ENCODE assay signal across 8 mouse cellular contexts in the genomic region with DNA sequence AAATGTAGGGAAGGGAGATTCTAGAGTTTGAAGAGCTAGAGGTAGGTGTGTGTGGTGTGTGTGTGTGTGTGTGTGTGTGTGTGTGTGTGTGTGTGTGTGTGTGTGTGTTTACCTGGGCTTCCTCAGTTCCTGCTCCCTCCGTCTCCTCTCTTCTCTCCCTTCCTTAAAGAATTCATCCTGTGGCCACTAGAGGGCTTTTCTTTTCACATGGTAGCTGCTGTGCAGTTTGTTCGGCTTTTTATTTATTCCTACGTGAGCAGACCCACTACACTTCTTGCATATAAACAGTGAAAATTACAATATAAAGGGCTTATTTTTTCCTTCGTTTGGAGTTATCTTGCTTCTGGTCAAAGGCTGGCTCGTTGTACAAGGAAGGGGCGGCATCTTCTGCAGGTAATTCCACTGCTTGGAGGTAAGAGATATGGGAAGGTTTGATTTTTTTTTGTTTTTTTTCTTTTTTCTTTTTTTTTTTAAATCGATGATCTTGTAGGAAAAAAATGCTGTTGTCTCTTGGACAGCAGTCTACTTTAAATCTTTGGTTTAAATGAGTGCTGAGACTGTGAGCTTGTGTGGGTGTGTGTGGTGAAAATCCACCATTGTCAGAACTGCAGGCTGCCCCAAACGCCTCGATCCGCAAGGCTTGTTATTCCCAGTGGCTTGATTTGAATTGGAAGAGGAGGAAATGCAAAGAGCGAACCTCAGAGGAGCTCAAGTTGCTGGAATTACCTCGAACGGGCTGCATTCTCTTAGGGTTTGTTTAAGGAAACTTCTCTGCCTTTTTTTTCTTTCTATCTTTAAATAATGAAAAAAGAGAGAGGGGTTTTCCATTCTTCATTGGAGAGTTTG. TPM values are rescaled to one million over a fixed set of nuclear protein-coding genes. Genes with fewer than 3 reads are reported as not detected.
DNase-seq lines count a peak whose midpoint lies in the region; ATAC-seq and TF ChIP-seq lines count a peak whose summit lies in the region.

A gene (plus strand): TSS at position 289 of the 846 bp plus-strand sequence.

- H3K4me3 ChIP-seq in embryonic facial prominence, embryonic 13.5 days, result peak within 1 kb of the TSS; percentile 38
- peak within 1 kb of the TSS; percentile 37 for H3K4me3 ChIP-seq in hindbrain, embryonic 14.5 days (replicated peaks; ENCODE audit: low read length)
- H3K4me3 ChIP-seq in limb, embryonic 10.5 days, result peak within 1 kb of the TSS; percentile 39
- H3K4me3 ChIP-seq in neural tube, embryonic 11.5 days (ENCODE audit: low read depth, low read length), result peak within 1 kb of the TSS; percentile 28

- in situ Hi-C loops in Patski (cut with MboI; ENCODE audit: low pct_unique_long_range_greater_than_20kb), result no loop called here

- peaks cover 18% of the 10 kb centered on the region for H3K27me3 ChIP-seq in Patski
- peaks cover 9% of the 10 kb centered on the region for H3K27me3 ChIP-seq in embryonic facial prominence, embryonic 13.5 days
- no peaks in the 10 kb centered on the region for H3K27me3 ChIP-seq in hindbrain, embryonic 14.5 days (ENCODE audit: control insufficient read depth, insufficient read depth, low read length)
- H3K27me3 ChIP-seq in limb, embryonic 10.5 days (ENCODE audit: low read depth, poor library complexity, severe bottlenecking), result peaks cover 3% of the 10 kb centered on the region; the same call in 1 of the 2 replicates
- no peaks in the 10 kb centered on the region for H3K27me3 ChIP-seq in neural tube, embryonic 11.5 days (ENCODE audit: control insufficient read depth, insufficient read depth, low read length)

- H3K9ac ChIP-seq in embryonic facial prominence, embryonic 13.5 days, result 0 out of 2 replicates have a peak within 1 kb of the TSS, but pooled peaks have one; percentile 49
- peak within 1 kb of the TSS; percentile 64 for H3K9ac ChIP-seq in hindbrain, embryonic 14.5 days
- H3K9ac ChIP-seq in neural tube, embryonic 11.5 days (ENCODE audit: low read length), result peak within 1 kb of the TSS; percentile 11

- no peaks in the 10 kb centered on the region for H3K9me3 ChIP-seq in embryonic facial prominence, embryonic 13.5 days
- H3K9me3 ChIP-seq in hindbrain, embryonic 14.5 days (ENCODE audit: control insufficient read depth, low read length), result no peaks in the 10 kb centered on the region
- no peaks in the 10 kb centered on the region for H3K9me3 ChIP-seq in limb, embryonic 10.5 days (replicated peaks)
- no peaks in the 10 kb centered on the region for H3K9me3 ChIP-seq in neural tube, embryonic 11.5 days (ENCODE audit: control insufficient read depth, low read length)

- no peak for ATAC-seq in Patski
- no peak for ATAC-seq in embryonic facial prominence, embryonic 13.5 days (ENCODE audit: insufficient number of reproducible peaks, insufficient read depth, low FRiP score, low TSS enrichment, low read depth)
- 0 out of 2 replicates have a peak, but pooled peaks have one; percentile 70 for ATAC-seq in hindbrain, embryonic 14.5 days (ENCODE audit: low FRiP score)
- ATAC-seq in neural tube, embryonic 11.5 days (ENCODE audit: insufficient read depth, low FRiP score, low TSS enrichment), result 0 out of 2 replicates have a peak, but pooled peaks have one; percentile 22

- no peak within 1 kb of the TSS for H3K27ac ChIP-seq in embryonic facial prominence, embryonic 13.5 days
- peak within 1 kb of the TSS; percentile 60 for H3K27ac ChIP-seq in hindbrain, embryonic 14.5 days
- no peak within 1 kb of the TSS for H3K27ac ChIP-seq in limb, embryonic 10.5 days
- H3K27ac ChIP-seq in neural tube, embryonic 11.5 days (ENCODE audit: low read depth, low read length), result no peak within 1 kb of the TSS

- peak within 1 kb of the TSS; percentile 61 for H3K4me2 ChIP-seq in embryonic facial prominence, embryonic 13.5 days
- H3K4me2 ChIP-seq in hindbrain, embryonic 14.5 days (replicated peaks), result peak within 1 kb of the TSS; percentile 52
- H3K4me2 ChIP-seq in neural tube, embryonic 11.5 days (ENCODE audit: low read depth), result peak within 1 kb of the TSS; percentile 51

- CTCF ChIA-PET in Patski (lab: Charles Lee), result interaction anchor here (0.6 to 1.4 kb wide), 4 partner anchors 8 to 599 kb away, joined by 3 to 7 read pairs (median 4); no protein-coding TSS in a partner anchor

- peak; percentile 32 for DNase-seq in adrenal gland, postnatal 14 days
- no peak for DNase-seq in adrenal gland, adult 18-20 months (ENCODE audit: low spot score in 2 of 2)
- no peak for DNase-seq in Patski (ENCODE audit: low read depth, low spot score)
- peak; percentile 85 for DNase-seq in hindbrain, embryonic 14.5 days (ENCODE audit: low spot score)
- peak; percentile 44 for DNase-seq in limb, embryonic 10.5 days (ENCODE audit: low spot score)
- peak; percentile 33 for DNase-seq in neural tube, embryonic 11.5 days (ENCODE audit: low spot score)
- DNase-seq in gastrocnemius, postnatal 10 days, result no peak

- WGBS in embryonic facial prominence, embryonic 13.5 days, result 3% methylated on average over 13 of the region's 13 CpGs
- under 1% methylated on average over 13 of the region's 13 CpGs for WGBS in hindbrain, embryonic 14.5 days
- WGBS in limb, embryonic 10.5 days, result 7% methylated on average over 13 of the region's 13 CpGs
- WGBS in neural tube, embryonic 11.5 days, result 3% methylated on average over 13 of the region's 13 CpGs

- TF ChIP-seq CTCF in Patski (IDR thresholded peaks at IDR 0.05), result peak; percentile 46

- H3K36me3 ChIP-seq in embryonic facial prominence, embryonic 13.5 days, result no peaks in the 10 kb centered on the region
- no peaks in the 10 kb centered on the region for H3K36me3 ChIP-seq in hindbrain, embryonic 14.5 days (replicated peaks; ENCODE audit: control insufficient read depth, insufficient read depth)
- H3K36me3 ChIP-seq in limb, embryonic 10.5 days, result no peaks in the 10 kb centered on the region
- H3K36me3 ChIP-seq in neural tube, embryonic 11.5 days (ENCODE audit: control insufficient read depth, insufficient read depth, low read length), result no peaks in the 10 kb centered on the region

- POLR2A ChIA-PET in Patski (lab: Charles Lee), result interaction anchor here (0.7 kb wide), 1 partner anchor 10 kb away, joined by 6 read pairs; no protein-coding TSS in a partner anchor

- peaks cover 14% of the 10 kb centered on the region for H3K4me1 ChIP-seq in embryonic facial prominence, embryonic 13.5 days
- peaks cover 25% of the 10 kb centered on the region for H3K4me1 ChIP-seq in hindbrain, embryonic 14.5 days (replicated peaks; ENCODE audit: control insufficient read depth, insufficient read depth, low read length)
- peaks cover 27% of the 10 kb centered on the region for H3K4me1 ChIP-seq in limb, embryonic 10.5 days
- 0 out of 2 replicates have a peak, but pooled peaks cover 5% of the 10 kb centered on the region for H3K4me1 ChIP-seq in neural tube, embryonic 11.5 days (ENCODE audit: control insufficient read depth, insufficient read depth, low read length)

RNA-seq across cellular contexts. Expression of the gene that starts here (rescaled TPM):
- not detected in 2 replicates for total RNA-seq in adrenal gland, postnatal 14 days (2021)
- total RNA-seq in adrenal gland, adult 18-20 months (2021), result not detected
- not detected for polyA plus RNA-seq in Patski (2021)
- polyA plus RNA-seq in embryonic facial prominence, embryonic 13.5 days (2015; fragmentation: Nextera tagmentation; extraction: Ambion mirVana), result 1.7 and 2.4 TPM in 2 replicates
- polyA plus RNA-seq in hindbrain, embryonic 14.5 days (2014; fragmentation: Nextera tagmentation; extraction: Ambion mirVana), result 2.8 and 3.5 TPM in 2 replicates
- polyA plus RNA-seq in limb, embryonic 10.5 days (2016; fragmentation: Nextera tagmentation; extraction: Ambion mirVana), result 0.25 and 0.54 TPM in 2 replicates
- polyA plus RNA-seq in neural tube, embryonic 11.5 days (2014; fragmentation: Nextera tagmentation; extraction: Ambion mirVana), result 1.4 and 1.7 TPM in 2 replicates
- total RNA-seq in gastrocnemius, postnatal 10 days (2021), result under 1 TPM; 0.07 to 0.11 TPM

Comparison
In these comparisons a context has a peak if more than half of its experiments do, and no peak if none do; other contexts are left out.
1. Peak in DNase-seq in adrenal gland, postnatal 14 days; RNA of the gene not detected or under 1 TPM.
2. Peak in DNase-seq and H3K4me3 ChIP-seq in limb, embryonic 10.5 days; RNA of the gene not detected or under 1 TPM.
3. DNase-seq: peak in hindbrain, embryonic 14.5 days (single experiment) and neural tube, embryonic 11.5 days (single experiment); none in adrenal gland, adult 18-20 months (0 of 2), Patski (single experiment) and gastrocnemius, postnatal 10 days (single experiment).
4. ATAC-seq: peak in hindbrain, embryonic 14.5 days (single experiment) and neural tube, embryonic 11.5 days (single experiment); none in Patski (single experiment) and embryonic facial prominence, embryonic 13.5 days (single experiment).
5. H3K9ac ChIP-seq: peak in every context shown above with its lines; median percentile 64 in hindbrain, embryonic 14.5 days; 49 in embryonic facial prominence, embryonic 13.5 days; 11 in neural tube, embryonic 11.5 days.
6. Peak in every context shown above with its lines, with median percentiles within 50 percentile points of each other: H3K4me2 ChIP-seq and H3K4me3 ChIP-seq.